Mouse (Mus musculus) gastrocnemius, postnatal 10 days (tissue): Measurements from ENCODE around the gene Tigd3. TPM values are rescaled to one million over a fixed set of nuclear protein-coding genes. Genes with fewer than 3 reads are reported as not detected.

Source experiments
- DNase-seq: peaks from one replicate; pipeline ENCODE4 v3.0.0; 2021; ENCODE audit warnings: mixed read lengths
- long read RNA-seq, 2 experiments: library from polyadenylated mRNA; stranded (forward); transcript quantifications; one replicate each; pipeline ENCODE4 v2.0.0; 2021
- total RNA-seq, 2 experiments: library from RNA; stranded (reverse); gene quantifications; 2 replicates each; pipeline ENCODE4 v1.2.3; 2021

The Tigd3 gene
- under 1 TPM; 0.82 to 0.95 TPM for total RNA-seq
- long read RNA-seq, experiment 1: 0 reads
- long read RNA-seq, experiment 2: 0 reads

DNA sequence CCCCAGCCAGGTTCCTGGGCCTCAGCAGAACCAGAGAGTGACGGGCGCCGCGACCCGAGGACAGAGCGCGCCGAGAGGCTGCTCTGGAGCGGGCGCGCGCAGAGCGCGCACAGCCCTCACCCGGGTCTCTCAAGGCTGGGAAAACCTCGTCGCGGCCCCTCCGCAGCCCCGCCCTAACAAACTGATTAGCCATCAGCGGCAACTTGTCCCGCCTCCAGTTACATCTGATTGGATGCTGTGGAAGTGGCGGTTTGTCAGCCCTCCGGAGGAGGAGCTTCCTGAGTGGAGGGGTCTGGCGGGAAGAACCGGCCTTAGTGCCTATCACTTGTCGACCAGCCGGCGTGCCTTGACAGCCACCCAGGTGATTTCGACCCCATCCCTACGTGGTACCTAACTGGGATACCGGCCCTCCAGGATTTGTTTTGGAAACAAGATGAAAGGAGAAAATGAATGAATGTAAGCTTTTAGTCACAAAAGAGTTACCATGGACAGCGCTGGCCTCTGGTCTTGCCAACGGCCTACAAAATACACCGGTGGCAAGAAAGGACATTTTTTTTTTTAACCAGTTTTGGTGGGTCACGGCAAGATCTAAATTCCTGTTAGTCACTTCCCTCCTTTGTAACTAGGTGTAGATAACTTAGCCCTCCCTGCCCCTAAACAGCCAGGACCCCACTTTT lies at the start of gene Tigd3:
Gene Tigd3 (minus strand): TSS at position 148 of the 677 bp plus-strand sequence.
- peak; percentile 92 for DNase-seq

DNA sequence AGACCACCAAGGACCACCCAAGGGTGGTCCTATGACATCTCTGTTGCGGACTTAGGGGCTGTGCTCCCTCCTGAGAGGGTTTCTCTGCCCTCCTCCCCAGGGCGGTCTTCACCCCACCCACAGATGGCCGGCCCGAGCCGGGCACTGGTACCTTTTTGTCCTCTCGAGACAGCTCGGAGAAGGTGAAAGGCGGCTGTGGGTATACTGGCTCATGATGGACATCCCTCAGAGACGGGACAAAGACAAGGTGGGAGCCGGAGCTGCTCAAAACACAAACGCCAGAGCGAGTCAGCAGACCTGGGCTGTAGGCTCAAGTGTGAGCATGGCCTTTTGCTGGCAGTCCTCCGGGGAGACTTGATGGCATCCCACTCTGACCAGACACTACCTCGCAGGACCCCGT lies 49.5 kb upstream of the Tigd3 start:
- no peak for DNase-seq

GRCm38 (mm10) chr19:5942581-5942980 lies 48.6 kb upstream of the Tigd3 start:
- DNase-seq: no peak

- DNase-seq: no peak
Observed at GRCm38 (mm10) chr19:5940656-5941055, 46.7 kb upstream of the Tigd3 start.

GRCm38 (mm10) chr19:5940173-5940572 lies 46.2 kb upstream of the Tigd3 start:
- DNase-seq: peak; percentile 89

DNA sequence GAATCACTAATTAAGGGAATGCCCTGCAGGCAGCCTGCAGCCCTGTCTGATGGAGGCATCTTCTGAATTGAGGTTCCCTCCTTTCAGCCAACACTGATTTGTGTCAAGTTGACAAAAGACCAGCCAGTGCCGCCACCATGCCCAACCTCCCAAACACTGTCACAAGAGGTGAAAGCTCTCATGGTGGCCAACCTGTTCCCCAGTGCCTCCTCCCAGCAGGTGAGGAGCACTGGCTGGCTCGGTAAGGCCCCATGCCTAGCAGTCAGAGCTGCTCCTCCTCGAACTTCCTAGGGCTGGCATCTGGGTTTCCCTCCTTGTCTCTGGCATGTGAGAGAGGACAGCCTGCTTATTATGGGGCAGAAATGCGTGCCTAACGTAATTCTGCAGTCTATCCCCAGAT lies 45.8 kb upstream of the Tigd3 start:
- DNase-seq: no peak

- DNase-seq: no peak
Observed at GRCm38 (mm10) chr19:5938516-5938915, 44.6 kb upstream of the Tigd3 start.

DNA sequence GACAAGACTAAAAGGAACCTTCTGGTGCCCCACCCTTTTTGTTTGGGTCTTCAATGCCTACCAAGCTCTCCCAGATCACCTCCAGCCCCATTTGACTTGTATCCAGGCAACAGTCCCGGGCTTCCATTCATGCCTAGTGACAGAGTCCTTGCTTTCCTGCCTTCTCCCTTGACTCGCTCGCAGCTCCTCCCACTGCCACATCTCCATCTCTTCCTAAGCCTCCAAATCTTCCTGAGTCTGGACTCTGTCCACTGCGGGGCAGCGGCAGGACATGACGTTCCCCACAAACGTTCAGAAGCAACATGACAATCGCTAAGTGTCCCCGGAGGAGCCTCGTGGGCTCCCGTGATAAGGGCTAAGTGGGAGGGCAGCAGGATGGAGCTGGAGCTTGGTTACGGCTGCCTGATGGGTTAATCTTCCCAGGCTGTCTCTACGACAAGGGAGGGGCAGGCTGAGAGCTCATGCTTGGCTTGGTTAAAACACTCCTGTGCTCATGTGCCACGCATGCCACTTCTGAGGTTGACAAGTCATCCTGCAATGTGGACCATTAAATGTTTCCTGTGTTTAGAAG lies 44.0 kb upstream of the Tigd3 start:
- no peak for DNase-seq

DNA sequence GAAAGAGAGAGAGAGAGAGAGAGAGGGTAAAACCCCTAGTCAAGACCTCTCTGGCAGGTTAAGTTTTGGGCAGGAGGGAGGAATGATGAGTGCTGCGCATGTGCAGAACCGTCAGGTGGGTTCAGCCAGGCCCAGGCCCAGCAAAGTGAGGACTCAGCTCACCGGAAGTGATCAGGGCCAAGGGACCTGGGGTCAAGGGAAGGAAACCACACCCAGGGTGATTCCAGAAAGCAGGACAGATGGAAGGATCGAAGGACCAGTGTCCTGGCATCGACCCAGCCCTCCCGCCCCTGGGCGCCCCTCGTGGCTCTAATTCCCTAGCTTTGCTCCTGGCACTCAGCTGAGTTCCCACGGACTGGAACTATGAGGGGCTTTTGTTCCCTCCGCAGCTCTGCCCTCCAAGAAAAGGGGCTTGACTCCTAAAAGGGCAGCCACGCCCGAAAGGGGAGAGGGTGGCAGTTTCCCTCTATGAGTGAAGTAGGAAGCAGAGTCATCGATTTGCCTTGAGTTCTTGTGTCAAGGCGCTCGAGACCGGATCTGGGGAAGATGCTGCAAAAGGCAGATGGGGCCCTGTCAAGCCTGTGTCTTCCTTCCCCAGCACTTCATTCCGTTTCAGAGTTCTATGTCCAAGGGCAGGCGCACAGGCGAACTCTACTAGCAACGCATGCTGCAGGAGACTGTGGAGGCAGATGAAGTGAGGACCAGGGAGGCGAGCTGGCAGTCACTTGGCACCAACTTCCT lies 43.3 kb upstream of the Tigd3 start:
- DNase-seq: no peak

GRCm38 (mm10) chr19:5935691-5936090 lies 41.7 kb upstream of the Tigd3 start:
- no peak for DNase-seq

DNA sequence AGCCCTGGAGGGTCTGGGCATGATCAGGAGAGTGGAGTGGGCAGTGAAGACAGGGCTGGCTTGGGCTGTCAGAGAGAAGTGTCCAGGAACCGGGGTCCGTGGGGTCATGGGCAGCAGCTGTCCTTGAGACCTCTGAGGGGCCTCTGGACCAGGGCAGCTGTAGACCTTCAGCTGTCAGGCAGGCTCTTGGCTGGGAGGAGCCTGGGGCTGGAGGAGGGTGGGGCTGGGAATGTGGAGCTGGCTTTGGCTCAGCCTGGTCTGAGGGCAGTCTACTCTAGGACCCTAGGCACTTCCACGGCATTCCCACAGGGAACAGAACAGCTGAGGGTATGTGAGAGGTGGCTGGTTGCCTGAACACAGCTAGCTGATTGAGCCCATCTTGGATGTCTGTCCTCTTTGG lies 41.3 kb upstream of the Tigd3 start:
- DNase-seq: peak; percentile 65

DNA sequence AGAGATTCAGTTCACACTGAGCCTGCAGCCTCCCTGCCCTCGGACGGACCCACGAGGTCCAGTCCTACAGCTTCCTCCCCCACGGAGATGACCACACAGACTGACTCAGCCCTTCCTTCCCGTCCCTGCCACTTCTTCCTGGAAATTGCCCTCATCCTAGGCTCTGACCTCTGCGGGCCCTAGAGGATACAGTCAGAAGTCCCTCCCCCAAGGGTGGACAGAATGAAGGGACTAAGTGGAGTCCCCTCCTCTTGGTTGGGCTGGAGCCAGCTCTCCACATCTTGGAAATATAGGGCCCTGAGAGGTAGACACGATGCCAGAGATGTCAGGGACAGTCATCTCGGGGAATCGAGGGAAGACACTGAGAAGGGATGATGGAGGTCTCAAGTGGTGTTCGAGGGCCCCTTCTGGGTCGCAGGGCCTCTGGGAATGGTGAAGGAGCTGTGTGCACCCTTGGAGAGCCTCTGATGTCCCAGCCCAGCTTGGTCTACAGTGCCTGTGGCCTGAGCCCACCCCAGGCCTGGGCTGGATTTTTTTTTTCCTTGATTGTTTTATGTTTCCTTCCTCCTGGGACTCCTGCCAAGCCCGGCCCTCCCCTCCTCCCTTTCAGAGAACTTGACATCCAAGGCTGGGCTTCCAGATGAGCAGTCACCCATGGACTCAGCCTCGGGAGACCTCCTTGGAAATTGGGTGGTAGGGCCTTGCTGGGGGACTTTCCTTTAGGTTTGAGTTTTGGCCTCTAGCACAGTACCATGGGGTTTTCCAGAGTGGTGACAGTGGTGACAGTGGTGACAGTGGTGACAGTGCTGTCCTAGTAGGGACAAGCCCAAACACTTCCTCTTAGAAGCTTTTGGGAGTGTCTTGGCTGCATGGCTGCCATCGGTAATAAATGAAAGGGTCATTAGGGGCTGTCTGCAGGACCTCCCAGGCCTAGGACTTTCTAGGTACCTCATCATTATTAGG lies 36.0 kb upstream of the Tigd3 start:
- peak; percentile 68 for DNase-seq

DNA sequence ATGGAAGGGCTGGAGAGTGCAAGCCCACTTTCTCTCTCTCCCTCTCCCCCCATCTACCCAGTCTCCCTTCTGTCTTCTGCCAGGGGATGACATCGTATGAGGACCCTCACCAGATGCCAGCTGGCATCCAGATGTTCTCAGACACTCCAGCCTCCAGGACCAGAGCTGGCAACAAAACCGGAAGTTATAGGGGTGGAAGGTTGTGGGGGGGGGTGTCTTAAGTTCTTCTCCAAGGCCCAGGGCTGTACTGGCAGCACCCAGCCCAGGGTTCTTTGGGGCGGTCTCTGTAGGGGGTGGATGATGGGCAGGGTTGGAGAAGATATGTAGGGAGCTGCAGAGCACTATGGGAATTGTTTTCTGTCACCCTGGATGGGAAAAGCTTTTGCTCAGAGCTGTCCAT lies 34.6 kb upstream of the Tigd3 start:
- DNase-seq: no peak

DNA sequence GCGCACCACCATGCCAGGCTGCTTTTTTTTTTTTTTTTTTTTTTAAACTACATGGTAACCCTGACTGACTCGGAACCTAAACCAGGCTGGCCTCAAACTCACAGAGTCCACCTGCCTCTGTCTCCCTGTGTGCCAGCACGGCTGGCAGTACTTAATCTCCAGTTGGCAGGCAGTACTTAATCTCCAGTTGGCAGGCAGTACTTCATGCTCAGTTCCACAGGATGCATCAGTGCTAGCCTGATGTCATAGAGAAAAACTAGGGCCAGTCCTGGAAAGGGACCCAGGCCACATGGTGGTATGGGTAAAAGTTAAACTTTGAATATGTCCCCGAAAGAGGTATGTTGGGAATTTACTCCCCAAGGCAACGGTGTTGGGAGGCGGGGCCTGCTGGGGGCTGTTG lies 34.2 kb upstream of the Tigd3 start:
- no peak for DNase-seq

DNA sequence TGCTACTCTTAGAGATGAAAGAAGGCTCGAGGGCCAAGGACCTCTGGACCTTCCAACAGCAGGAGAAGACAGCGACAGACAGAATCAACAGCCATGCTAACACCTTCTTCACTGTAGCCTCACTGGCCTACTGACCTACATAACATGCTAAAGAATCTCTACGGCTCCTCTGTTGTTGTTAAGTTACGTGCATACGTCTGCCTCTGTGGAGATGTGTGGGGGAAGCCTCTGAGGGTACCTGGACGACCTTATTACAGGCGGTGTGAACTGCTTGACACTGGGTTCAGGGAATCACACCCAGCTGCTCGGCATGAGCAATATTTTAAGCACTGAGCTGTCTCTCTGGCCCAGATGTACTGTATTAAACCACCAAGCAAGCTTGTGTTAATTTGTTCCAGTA lies 33.6 kb upstream of the Tigd3 start:
- DNase-seq: no peak

- no peak for DNase-seq
Observed at GRCm38 (mm10) chr19:5927026-5927425, 33.1 kb upstream of the Tigd3 start.

DNA sequence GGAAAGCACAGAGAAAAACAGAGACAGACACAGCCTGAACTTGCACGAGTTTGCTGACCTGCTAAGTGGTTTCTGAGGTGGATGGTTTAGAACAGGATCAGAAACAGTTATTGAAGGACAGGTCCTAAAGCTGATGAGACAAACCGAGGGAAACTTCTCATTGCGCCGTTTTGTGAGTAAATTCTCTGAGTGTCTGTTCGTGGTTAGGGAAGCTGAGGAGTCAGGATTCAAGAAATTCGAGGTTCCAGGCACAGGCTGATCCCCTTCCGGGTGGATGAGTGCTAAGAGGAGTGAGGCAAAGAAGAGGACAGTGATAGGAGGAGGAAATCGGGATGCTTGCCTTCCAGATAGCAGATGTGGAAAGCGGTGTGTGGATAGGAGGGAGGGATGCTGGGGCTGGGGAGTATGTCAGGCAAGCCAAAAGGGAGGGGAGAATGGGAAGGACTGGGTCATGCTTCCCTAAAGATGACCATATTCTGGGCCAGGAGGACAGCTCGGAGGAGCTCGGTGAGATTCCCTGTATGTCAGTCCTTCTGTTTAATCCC lies 31.4 kb upstream of the Tigd3 start:
- no peak for DNase-seq

DNA sequence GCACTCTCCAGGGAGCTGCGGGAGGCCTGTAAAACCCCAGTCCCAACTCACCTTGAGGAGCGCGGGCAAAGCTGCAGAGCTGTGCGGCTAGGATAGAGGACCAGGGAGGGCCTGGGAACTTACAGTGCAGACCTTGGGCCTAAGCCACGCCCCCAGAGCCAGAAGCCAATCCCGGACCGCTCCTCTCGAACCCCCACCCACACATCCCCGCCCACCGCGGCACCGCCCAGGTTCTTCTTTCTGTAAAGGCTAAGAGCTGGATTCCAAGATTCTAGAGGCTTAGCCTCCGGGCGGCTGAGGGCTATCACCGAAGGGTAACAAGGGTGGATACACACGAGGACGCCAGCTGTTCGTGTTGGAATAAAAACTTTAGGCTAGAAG lies 30.8 kb upstream of the Tigd3 start, which contains the start of gene Cdc42ep2:
Gene Cdc42ep2 (minus strand): TSS at position 104 of the 381 bp plus-strand sequence.
- peak; percentile 97 for DNase-seq

DNA sequence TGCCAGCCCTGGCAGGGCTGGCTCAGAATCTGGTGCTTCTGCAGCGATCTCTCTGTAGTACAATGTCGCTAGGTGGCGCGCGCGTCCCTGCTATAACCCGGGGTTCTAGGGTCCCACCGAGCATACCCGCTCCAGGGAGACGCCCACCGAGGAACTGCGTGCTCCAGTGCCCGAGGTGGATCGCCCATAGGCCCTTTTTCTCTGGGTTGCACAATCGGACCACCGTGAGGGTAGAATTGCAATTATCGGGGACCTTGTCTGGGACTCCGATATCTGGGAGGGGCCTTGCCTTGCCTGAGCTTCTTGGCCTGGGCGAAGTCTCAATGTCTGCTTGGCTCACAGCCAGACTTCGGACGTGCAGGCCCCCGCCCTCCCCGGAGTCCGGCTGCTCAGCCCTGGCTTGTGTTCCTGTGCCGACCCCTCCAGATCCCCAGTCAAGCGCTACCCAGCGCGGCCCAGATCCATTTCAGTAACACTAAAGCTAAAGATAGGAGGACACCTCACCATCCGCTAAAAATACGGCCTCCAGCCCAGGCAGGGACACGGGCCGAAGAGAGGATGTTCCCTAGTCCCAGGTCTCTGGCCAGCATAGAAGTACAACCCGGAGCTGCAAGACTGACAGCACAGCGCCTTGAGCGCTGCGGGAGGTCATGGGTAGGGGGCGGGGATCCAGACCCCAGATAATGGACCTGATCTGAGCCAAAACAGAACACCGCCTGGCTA lies 30.2 kb upstream of the Tigd3 start:
- peak; percentile 98 for DNase-seq

DNA sequence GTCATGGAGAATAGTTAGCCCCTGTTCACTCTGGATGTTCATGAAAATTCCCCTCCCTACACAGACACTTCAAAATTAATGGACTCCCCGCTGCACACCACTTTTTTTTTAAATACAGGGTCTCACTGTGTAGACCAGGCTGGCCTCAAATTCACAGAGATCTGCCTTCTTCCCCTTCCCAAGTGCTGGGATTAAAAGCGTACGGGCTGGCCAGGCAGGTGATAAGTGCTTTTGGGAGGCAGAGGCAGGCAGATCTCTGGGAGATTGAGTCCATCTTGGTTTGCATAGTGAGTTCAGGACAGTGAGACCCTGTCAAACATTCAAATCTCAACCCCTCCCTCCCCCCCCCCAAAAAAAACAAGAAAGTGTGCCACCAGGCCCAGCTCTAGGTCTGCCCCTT lies 29.0 kb upstream of the Tigd3 start:
- no peak for DNase-seq
